Mouse (Mus musculus) layer of hippocampus, adult 2 months (tissue): ENCODE measurements at regions not wholly inside any gene's neighbourhood (a gene's known extent, or its start where the extent isn't known, plus 50 kb on each side); places are given as distances from the start of the nearest gene placed in this dataset.
"Not testable (repeated sequence)": the region's sequence is repeated elsewhere in the genome, so short reads cannot be mapped to it uniquely, and the experiment has no call there.

Experiments used
- DNase-seq, 2 experiments: peaks; one replicate each; pipeline ENCODE4 v3.0.0; 2022; ENCODE audit warnings: low spot score in 2 of 2
- H3K27ac ChIP-seq: fragments of 200-600 bp; 2 replicates; pipeline ENCODE4 v1.8.1; 2022
- H3K4me3 ChIP-seq: fragments of 200-600 bp; 2 replicates; pipeline ENCODE4 v1.8.1; 2022; ENCODE audit warnings: mild to moderate bottlenecking
- CTCF ChIP-seq: fragments of 200-600 bp; conservative IDR thresholded peaks from 2 replicates; pipeline ENCODE4 v1.8.1; 2022; ENCODE audit warnings: antibody characterized with exemption, mild to moderate bottlenecking, moderate library complexity

- not testable (repeated sequence) for DNase-seq, H3K4me3 ChIP-seq
Observed at GRCm38 (mm10) chr4:9724801-9725200, 1149.5 kb upstream of the 2610301B20Rik start.

GRCm38 (mm10) chr4:9737691-9738090 lies 1136.6 kb upstream of the 2610301B20Rik start:
- DNase-seq, result no peak
- no peak overlapping the region for H3K27ac ChIP-seq
- TF ChIP-seq CTCF, result no peak
- H3K4me3 ChIP-seq, result no peak overlapping the region

More at GRCm38 (mm10) chr4:9724801-9725200, 1149.5 kb upstream of the 2610301B20Rik start:
- not testable (repeated sequence) for H3K27ac ChIP-seq

GRCm38 (mm10) chr4:9747411-9747938 lies 1126.8 kb upstream of the 2610301B20Rik start:
- TF ChIP-seq CTCF, result no peak
- Histone ChIP-seq H3K27ac (no peak overlapping the region), H3K4me3 (no peak overlapping the region)
- no peak for DNase-seq

- Histone ChIP-seq H3K27ac (no peak overlapping the region), H3K4me3 (no peak overlapping the region)
- DNase-seq, result no peak
- no peak for TF ChIP-seq CTCF
Observed at GRCm38 (mm10) chr4:9748110-9748509, 1126.2 kb upstream of the 2610301B20Rik start.

- DNase-seq, result no peak
- Histone ChIP-seq H3K4me3 (no peak overlapping the region), H3K27ac (no peak overlapping the region)
- no peak for TF ChIP-seq CTCF
Observed at GRCm38 (mm10) chr4:9749877-9750276, 1124.4 kb upstream of the 2610301B20Rik start.

- H3K27ac ChIP-seq, result no peak overlapping the region
- H3K4me3 ChIP-seq, result no peak overlapping the region
- no peak for DNase-seq
- no peak for TF ChIP-seq CTCF
Observed at GRCm38 (mm10) chr4:9750404-9750803, 1123.9 kb upstream of the 2610301B20Rik start.

DNA sequence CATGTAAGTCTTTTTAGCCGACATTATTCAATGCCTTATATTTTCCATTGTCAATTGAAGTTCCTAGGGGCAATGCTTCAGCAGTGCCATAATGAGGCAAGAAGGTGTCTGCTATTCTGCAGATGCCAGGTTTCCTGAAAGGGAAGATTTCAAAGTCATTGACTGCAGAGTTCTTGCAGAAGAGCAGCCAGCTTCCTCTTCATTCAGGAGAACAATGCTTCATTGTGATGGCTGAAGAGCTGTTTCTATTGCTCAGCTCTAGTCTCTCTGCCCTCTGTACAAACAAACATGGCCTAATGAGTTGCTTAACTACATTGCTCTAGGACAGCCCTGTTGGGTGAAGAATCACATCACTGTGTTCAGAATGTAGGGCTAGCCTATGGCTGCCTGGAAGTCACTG lies 1111.0 kb upstream of the 2610301B20Rik start:
- TF ChIP-seq CTCF, result no peak
- H3K4me3 ChIP-seq, result no peak overlapping the region
- DNase-seq, result no peak
- H3K27ac ChIP-seq, result no peak overlapping the region

- Histone ChIP-seq H3K27ac (no peak overlapping the region), H3K4me3 (no peak overlapping the region; the same call in 1 of the 2 replicates)
- TF ChIP-seq CTCF, result no peak
- DNase-seq, result no peak
Observed at GRCm38 (mm10) chr4:9769633-9770205, 1104.6 kb upstream of the 2610301B20Rik start.

DNA sequence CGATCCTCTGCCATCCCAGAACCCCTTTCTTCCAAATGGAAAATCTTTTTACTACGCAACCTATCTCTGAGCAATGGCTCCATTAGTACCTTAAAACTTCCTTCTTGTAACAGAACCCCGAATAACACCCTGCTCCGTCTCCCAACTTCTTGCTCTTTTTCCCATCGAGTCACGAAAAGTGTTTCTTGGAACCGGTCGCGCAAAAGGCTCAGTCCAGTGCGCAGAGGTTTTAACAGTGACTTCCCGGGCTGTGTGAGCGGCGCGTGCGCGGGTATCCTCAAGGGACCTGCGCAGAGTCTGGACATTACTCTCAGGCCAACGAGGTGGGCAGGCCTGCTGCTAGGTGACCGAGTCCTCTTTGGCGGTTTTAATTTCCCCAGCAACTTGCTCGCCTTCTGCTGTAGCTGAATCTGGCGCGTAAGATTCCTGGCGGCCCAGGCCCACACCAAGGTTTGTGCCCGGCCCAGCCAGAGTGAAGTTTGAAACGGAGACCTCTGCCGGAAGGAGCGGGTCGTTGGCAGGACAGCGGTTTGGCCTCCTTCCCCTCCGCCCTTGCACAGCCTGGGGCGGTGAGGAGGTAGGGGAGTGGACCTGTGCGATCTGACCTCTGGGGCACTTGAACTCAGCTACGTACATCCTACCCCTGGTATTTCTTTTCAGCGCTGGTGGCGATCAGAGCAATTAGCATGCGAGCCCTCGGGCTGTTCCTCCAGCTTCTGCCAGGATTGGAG lies 1103.8 kb upstream of the 2610301B20Rik start:
- no peak for TF ChIP-seq CTCF
- Histone ChIP-seq H3K27ac (peak overlapping the region; percentile 79), H3K4me3 (peak overlapping the region; percentile 59)
- peak; percentile 8 to 11 for DNase-seq

DNA sequence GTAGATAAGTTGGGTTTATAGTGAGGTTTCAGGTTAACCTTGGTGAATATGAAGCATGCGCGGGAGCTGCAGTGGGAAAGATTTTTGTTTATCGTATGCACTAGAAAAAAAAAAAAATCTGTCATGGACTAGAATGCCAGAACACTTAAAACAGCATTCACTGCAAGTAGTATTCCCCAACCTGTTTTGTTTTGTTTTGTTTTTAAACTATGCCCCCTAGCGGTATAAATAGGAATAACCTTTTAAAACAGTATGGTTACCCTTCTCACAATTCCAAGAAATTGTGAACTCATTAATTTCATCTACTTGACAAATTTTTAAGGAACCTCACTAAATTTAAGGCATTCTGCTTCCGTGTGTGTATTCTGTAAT lies 1103.2 kb upstream of the 2610301B20Rik start:
- TF ChIP-seq CTCF, result peak; percentile 80
- peak in 1 of 2 experiments; percentile 6 for DNase-seq
- peak overlapping the region; percentile 79 for H3K27ac ChIP-seq
- peak overlapping the region; percentile 59 for H3K4me3 ChIP-seq

DNA sequence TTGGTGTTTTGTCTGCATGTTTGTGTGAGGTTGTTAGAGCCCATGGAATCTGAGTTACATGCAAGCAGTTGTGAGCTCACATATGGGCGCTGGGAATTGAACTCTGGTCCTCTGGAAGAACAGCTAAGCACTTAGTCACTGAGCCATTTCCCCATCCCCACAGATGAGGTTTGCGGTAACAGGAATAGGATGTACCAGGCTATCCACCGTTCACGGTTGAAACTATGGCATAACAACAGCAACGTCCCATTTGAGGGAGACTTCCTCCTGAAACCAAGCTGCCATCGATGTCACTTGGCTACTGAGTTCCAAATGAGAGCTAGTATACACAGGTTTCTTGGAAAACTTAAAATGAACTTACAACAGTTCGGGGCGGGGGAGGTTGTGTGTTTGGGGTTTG lies 1095.9 kb upstream of the 2610301B20Rik start:
- TF ChIP-seq CTCF, result no peak
- no peak for DNase-seq
- no peak overlapping the region for H3K27ac ChIP-seq

DNA sequence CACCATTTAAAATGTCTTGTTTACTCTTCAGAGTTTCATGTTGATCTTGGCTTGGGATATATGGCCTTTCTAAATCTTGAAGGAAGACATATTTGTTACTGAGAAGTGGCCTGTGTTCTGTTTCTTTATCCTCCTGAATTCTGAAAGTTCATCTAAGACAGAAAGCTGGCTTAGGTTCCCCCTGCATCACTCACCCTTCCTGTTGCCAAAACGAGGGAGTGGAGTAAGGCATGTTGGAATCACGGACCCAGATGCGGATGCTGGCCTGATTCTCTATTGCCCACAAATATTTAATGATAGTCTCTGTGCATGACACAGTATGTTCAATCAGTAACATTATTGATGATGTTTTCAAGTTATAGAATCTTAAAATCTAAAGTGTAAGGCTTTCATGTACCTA lies 1094.7 kb upstream of the 2610301B20Rik start:
- TF ChIP-seq CTCF, result no peak
- H3K4me3 ChIP-seq, result no peak overlapping the region
- H3K27ac ChIP-seq, result no peak overlapping the region
- no peak for DNase-seq

More for the DNA sequence above, 1095.9 kb upstream of the 2610301B20Rik start:
- no peak overlapping the region for H3K4me3 ChIP-seq

DNA sequence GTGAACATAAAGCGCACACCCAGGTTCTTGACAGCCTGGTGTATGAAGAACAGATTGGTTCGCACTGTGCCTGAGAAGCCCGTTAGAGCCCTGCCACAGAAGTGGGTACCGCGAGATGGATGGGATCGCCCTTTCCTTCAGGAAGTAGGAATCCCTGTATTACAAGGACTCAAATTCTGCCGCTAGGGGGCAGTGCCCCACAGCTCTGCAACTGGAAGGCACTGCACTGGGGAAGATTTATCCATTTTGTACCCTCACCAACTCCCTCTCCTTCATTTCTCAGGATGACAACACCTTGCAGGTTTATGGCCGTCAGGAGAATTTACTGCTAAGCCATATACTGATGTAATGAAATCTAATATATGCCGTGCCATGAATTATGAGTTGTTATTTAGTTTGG lies 1094.1 kb upstream of the 2610301B20Rik start:
- DNase-seq, result peak; percentile 45 to 68
- no peak overlapping the region for H3K27ac ChIP-seq
- TF ChIP-seq CTCF, result peak; percentile 97
- no peak overlapping the region for H3K4me3 ChIP-seq

DNA sequence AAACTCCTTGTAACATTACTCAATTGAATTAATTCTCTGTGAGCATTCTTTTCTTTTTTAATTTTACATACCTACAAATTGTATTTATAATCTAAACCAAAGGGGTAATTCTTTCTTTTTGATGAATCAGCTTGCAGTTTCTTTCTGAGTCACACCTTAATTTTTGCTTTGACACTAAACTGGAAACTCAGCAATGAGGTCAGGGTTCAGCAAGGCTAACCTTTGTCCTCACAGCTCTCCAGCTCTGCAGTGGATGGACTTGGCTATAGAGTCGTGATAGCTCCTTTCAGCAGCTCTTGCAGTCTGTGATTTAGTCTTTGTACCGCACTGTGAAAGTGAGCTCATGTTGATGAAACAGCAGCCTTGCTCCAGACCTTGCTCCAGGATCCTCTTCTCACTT lies 1093.0 kb upstream of the 2610301B20Rik start:
- TF ChIP-seq CTCF, result no peak
- no peak overlapping the region for H3K27ac ChIP-seq
- no peak overlapping the region for H3K4me3 ChIP-seq
- DNase-seq, result no peak
